Mouse (Mus musculus) neural tube, embryonic 15.5 days (tissue): ENCODE measurements around the gene Ubp1. TPM values are rescaled to one million over a fixed set of nuclear protein-coding genes. Genes with fewer than 3 reads are reported as not detected.
A peak's percentile ranks its signal among the peaks of the same experiment; 100 is the strongest.

Source experiments
- ATAC-seq: fragments of 200-750 bp; cut with Nextera tagmentation; 2 replicates; pipeline ENCODE4 v1.8.0; 2017; ENCODE audit warnings: mild to moderate bottlenecking, moderate TSS enrichment, moderate library complexity; ENCODE audit not compliant: low FRiP score
- H3K27ac ChIP-seq: fragments of 300-500 bp; sonication (generic); replicated peaks from 2 replicates; pipeline ENCODE4 v1.5.1; 2015; ENCODE audit warnings: mild to moderate bottlenecking, inconsistent platforms
- H3K27me3 ChIP-seq: fragments of 300-500 bp; sonication (generic); replicated peaks from 2 replicates; pipeline ENCODE4 v1.6.1; 2015; ENCODE audit warnings: inconsistent platforms
- H3K36me3 ChIP-seq: fragments of 300-500 bp; sonication (generic); 2 replicates; pipeline ENCODE4 v1.6.1; 2015; ENCODE audit warnings: inconsistent platforms
- H3K4me1 ChIP-seq: fragments of 300-500 bp; sonication (generic); 2 replicates; pipeline ENCODE4 v1.6.1; 2015; ENCODE audit warnings: inconsistent platforms
- H3K4me2 ChIP-seq: fragments of 300-500 bp; sonication (generic); 2 replicates; pipeline ENCODE4 v1.6.1; 2015; ENCODE audit warnings: inconsistent platforms, mild to moderate bottlenecking, moderate library complexity
- H3K4me3 ChIP-seq: fragments of 300-500 bp; sonication (generic); replicated peaks from 2 replicates; pipeline ENCODE4 v1.5.1; 2015; ENCODE audit warnings: mild to moderate bottlenecking, inconsistent platforms
- H3K9ac ChIP-seq: fragments of 300-500 bp; sonication (generic); replicated peaks from 2 replicates; pipeline ENCODE4 v1.6.1; 2015; ENCODE audit warnings: mild to moderate bottlenecking, inconsistent platforms
- H3K9me3 ChIP-seq: fragments of 300-500 bp; sonication (generic); replicated peaks from 2 replicates; pipeline ENCODE4 v1.6.1; 2016; ENCODE audit warnings: inconsistent platforms
- WGBS: fragments of 180-500 bp; shearing (Covaris S2); methylation state at CpG from one replicate; pipeline ENCODE4 v1.1.7; 2015; ENCODE audit warnings: mixed read lengths; 5-methylcytosine and 5-hydroxymethylcytosine counted together
- polyA plus RNA-seq: library from polyadenylated mRNA; unstranded; fragments of >200 nt; fragmentation: Nextera tagmentation; extraction: Ambion mirVana; gene quantifications from 2 replicates; pipeline ENCODE4 v1.2.1, GENCODE M21; 2015

The Ubp1 gene
- polyA plus RNA-seq, 1 experiment from 2014 or later: 28.3 TPM

DNA sequence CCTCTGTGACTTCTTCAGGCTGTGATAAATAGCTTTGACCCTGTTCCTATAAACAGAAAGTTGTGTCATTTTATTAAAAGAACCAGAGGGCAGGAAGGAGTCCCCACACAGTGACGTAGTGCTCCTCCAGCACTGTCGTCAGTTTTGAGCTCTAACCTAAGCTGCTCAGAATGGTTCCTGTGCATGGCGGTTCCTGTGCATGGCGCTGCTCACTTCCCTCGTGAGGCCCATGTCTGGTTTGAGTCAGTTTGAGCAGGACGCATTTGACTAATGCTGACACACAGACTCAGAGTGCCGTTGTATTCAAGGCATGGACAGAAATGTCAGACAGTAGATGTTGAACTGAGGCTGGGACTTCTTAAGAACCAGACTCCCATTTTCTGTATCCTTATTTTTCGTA is 40.9 kb downstream of the Ubp1 start:
- WGBS: 78% methylated on average over 8 of the region's 8 CpGs
- no peak for ATAC-seq
- no peaks in the 10 kb centered on the region for H3K27me3 ChIP-seq

DNA sequence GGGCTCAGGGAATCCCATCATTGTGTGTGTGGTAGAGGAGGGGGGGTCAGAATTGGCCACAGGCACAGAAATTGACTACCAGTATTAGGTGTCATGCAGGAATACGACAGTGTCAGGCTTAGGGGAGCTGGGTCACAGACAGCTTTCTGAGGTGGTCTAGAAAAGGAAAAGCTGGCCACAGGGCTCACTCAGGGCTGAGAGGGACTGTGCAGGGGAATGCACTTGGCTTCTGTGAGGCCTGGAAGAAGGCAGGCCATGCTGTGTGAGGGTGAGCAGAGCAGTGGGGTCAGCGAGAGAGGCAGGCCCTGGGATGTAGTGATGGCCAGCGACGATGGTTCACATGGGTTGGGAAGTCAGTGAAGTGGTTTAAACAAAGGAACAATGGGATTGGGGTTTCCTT is 43.1 kb downstream of the Ubp1 start:
- H3K4me1 ChIP-seq: no peaks in the 10 kb centered on the region
- H3K36me3 ChIP-seq: peaks cover 87% of the 10 kb centered on the region
- WGBS: 82% methylated on average over 4 of the region's 4 CpGs
- H3K27me3 ChIP-seq: no peaks in the 10 kb centered on the region
- no peak overlapping the region for H3K27ac ChIP-seq
- no peak overlapping the region for H3K4me3 ChIP-seq
- H3K9ac ChIP-seq: no peak overlapping the region
- no peaks in the 10 kb centered on the region for H3K9me3 ChIP-seq
- no peak overlapping the region for H3K4me2 ChIP-seq
- no peak for ATAC-seq

More for the DNA sequence above, 40.9 kb downstream of the Ubp1 start:
- Histone ChIP-seq H3K27ac (no peak overlapping the region), H3K4me3 (no peak overlapping the region), H3K9me3 (no peaks in the 10 kb centered on the region), H3K36me3 (peaks cover 88% of the 10 kb centered on the region), H3K4me1 (no peaks in the 10 kb centered on the region), H3K9ac (no peak overlapping the region), H3K4me2 (no peak overlapping the region)

DNA sequence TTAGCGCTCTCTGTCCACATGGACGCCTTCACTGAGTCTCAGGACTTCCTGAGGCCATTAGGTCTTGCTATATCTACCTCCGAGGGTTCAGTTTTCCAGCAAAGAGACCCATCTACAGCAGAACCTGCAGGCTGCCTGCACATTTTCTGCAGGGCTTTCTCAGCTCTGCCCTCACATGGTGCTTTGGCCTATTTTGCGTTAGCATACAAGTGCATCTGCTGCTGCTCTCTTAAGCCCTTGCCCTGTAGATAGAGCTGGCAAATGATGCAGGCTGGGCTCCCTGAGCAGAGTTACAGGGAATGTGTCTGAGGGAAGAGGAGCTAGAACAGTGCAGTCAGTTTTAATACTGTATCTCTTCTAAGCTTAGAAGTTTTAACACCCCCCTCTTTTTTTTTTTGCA is 44.2 kb downstream of the Ubp1 start:
- no peak overlapping the region for H3K4me2 ChIP-seq

DNA sequence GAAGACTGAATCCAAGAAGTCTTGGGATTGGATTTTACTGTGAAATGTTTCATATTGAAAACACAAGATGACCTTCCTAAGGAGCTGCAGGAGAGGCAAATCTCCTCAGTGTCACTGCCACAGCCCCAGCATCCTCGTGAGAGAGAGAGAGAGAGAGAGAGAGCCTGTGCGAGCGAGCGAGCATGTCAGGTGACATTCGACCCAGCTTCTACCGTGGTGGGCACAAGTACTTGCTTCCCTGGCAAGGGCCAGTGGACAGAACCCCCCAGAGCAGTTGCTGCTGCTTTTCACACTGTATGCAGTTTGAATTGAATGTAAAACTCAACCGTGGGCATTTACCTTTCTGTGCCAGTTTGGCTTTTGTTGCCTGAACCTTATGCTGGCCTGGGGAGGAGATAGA is 44.7 kb downstream of the Ubp1 start:
- no peak overlapping the region for H3K4me2 ChIP-seq
- H3K27me3 ChIP-seq: no peaks in the 10 kb centered on the region
- no peak overlapping the region for H3K27ac ChIP-seq
- 86% methylated on average over 7 of the region's 7 CpGs for WGBS
- peaks cover 80% of the 10 kb centered on the region for H3K36me3 ChIP-seq
- no peaks in the 10 kb centered on the region for H3K9me3 ChIP-seq
- no peak overlapping the region for H3K4me3 ChIP-seq
- peaks cover 2% of the 10 kb centered on the region; the same call in 1 of the 2 replicates for H3K4me1 ChIP-seq
- no peak overlapping the region for H3K9ac ChIP-seq
- no peak for ATAC-seq

More for the DNA sequence above, 44.2 kb downstream of the Ubp1 start:
- Histone ChIP-seq H3K27ac (no peak overlapping the region), H3K9ac (no peak overlapping the region), H3K27me3 (no peaks in the 10 kb centered on the region), H3K4me3 (no peak overlapping the region), H3K4me1 (no peaks in the 10 kb centered on the region), H3K36me3 (peaks cover 85% of the 10 kb centered on the region), H3K9me3 (no peaks in the 10 kb centered on the region)
- WGBS: 95% methylated on average over 4 of the region's 4 CpGs
- no peak for ATAC-seq

DNA sequence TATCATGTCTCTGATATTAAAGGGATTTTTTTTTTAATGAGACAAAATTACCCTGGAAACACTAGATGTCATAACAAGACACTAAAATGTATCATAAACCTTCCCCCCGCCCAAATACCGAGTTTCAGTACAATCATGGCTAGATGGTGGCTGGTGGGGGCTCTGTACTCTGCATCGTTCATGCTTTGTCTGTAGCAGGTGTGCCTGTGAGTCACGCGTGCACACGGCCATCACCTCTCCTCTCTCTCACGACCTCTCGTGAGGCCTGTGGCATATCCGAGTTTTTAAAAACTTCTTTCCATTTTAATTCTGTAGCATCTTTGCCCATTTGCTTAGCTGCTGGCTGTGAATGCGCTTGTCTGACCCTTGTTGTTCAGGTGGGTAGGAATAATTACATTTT is 45.5 kb downstream of the Ubp1 start:
- H3K4me2 ChIP-seq: no peak overlapping the region
- WGBS: 93% methylated on average over 10 of the region's 10 CpGs
- H3K4me3 ChIP-seq: no peak overlapping the region
- ATAC-seq: no peak
- H3K4me1 ChIP-seq: peaks cover 11% of the 10 kb centered on the region
- H3K27ac ChIP-seq: no peak overlapping the region
- H3K9me3 ChIP-seq: no peaks in the 10 kb centered on the region
- peaks cover 72% of the 10 kb centered on the region for H3K36me3 ChIP-seq
- no peaks in the 10 kb centered on the region for H3K27me3 ChIP-seq
- no peak overlapping the region for H3K9ac ChIP-seq

DNA sequence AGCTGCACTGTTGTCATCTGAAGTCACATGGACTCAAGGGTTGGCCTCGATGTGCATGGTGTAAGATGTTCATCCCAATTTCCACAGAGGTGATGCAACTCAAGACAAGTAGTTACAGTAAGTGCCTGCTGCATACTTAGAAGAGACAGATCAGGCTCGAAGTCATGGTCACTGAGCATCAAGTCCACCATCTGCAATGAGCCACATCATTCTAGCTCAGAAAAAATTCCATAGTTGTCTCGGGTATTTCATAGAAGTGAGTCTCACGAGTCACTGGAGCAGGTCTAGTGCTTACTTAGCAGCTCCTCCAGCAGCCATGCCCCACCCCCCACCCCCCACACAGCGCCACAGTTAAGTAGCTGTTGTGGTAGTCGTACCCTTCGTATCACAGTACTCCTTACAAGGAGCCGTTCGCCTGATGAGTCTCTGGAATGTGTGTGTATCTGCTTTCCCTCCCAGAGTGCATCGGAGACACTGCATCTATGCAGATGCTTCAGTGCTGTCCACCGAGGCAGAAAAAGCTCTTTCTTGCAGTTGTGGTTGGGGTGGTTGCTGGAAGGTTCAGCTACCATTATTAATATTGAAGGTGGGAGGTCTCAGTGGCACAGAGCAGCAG is 46.6 kb downstream of the Ubp1 start:
- peaks cover 65% of the 10 kb centered on the region for H3K36me3 ChIP-seq
- H3K4me1 ChIP-seq: peaks cover 17% of the 10 kb centered on the region

DNA sequence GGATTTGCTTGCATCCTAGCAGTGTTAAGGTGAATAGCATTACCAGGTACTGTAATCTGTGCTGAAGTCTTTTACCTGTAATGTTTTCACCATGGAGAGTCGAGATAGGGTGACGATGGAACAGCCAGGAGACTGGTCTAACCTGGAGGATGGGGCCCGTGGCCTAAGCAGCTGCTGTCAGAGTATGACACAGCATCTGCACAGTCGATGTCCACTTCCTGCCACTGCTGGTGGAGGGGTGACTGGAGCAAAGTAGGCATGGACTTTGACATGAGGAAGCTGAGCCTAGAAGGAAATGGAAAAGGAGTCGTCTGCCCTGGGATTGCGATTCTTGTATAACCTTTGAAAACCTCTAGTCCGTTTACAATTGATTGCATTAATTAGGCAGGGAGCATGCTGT is 47.9 kb downstream of the Ubp1 start:
- Histone ChIP-seq H3K4me1 (peaks cover 17% of the 10 kb centered on the region), H3K4me2 (no peak overlapping the region), H3K36me3 (peaks cover 55% of the 10 kb centered on the region), H3K9me3 (no peaks in the 10 kb centered on the region), H3K4me3 (no peak overlapping the region), H3K27ac (no peak overlapping the region), H3K9ac (no peak overlapping the region), H3K27me3 (no peaks in the 10 kb centered on the region)
- WGBS: 84% methylated on average over 7 of the region's 7 CpGs
- ATAC-seq: no peak

More for the DNA sequence above, 46.6 kb downstream of the Ubp1 start:
- no peak overlapping the region for H3K4me3 ChIP-seq
- ATAC-seq: no peak
- no peaks in the 10 kb centered on the region for H3K9me3 ChIP-seq
- no peak overlapping the region for H3K9ac ChIP-seq
- no peaks in the 10 kb centered on the region for H3K27me3 ChIP-seq
- WGBS: 83% methylated on average over 11 of the region's 11 CpGs
- no peak overlapping the region for H3K4me2 ChIP-seq
- no peak overlapping the region for H3K27ac ChIP-seq

DNA sequence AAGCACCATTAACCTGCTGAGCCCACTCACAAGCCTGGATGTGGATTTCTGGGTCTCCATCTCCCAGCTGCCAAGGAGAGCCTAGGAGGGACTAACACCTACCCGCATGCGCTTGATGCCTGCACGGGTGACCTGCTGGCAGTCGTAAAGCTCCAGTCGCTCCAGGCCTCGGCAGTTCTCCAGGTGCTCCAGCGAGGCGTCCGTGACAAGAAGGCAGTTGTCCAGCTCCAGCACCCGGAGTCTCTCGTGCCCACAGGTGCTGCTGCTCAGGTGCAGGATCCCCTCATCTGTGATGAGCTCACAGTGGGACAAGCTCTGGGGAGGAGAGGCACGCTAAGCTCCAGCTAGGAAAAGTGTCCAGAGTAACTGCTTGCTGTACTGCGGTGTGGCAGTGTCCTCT is 48.6 kb downstream of the Ubp1 start:
- Histone ChIP-seq H3K4me3 (no peak overlapping the region), H3K4me2 (no peak overlapping the region), H3K27ac (no peak overlapping the region), H3K27me3 (no peaks in the 10 kb centered on the region), H3K9me3 (no peaks in the 10 kb centered on the region), H3K9ac (no peak overlapping the region), H3K4me1 (peaks cover 17% of the 10 kb centered on the region), H3K36me3 (peaks cover 52% of the 10 kb centered on the region)
- ATAC-seq: no peak
- WGBS: 80% methylated on average over 13 of the region's 13 CpGs

DNA sequence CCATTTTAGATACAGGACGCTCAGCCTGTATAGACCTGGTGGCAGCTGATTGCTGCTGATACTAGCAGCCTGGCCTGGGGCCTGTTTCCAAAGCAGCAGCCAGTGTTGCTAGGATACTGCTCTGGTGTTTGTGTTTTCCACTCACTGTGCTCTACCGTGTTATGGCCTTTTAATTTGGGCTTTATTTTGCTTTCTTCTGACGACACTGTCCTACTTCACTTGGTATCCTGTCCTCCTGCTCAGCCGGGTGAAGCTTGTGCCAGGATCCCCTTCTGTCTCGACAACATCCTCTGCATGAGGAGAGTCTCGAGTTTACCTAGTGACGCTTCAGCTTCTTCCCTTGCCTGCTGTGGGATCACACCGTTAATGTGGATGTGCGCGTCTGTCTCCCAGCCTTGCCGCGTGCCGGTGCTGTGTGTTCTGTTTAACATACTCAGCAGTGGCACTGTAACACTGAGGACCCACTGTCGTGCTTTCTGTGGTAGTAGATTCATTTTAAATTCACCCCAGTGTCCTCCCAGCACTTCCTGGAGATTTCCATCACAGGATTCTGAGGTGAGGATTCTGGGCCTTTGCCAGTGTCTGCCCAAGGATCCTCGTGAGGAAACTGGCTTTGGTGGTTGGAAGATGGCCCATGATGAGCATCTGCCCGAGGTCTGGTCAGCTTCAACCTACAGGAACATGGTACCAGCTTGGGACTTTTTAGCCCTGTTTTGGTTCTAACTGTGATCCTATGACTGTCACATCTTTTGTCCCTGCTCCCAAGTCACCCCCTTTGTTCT is 50.6 kb downstream of the Ubp1 start:
- ATAC-seq: peak; percentile 75
- 36% methylated on average over 16 of the region's 16 CpGs for WGBS
- Histone ChIP-seq H3K4me1 (peaks cover 17% of the 10 kb centered on the region), H3K27ac (peak overlapping the region; percentile 66), H3K4me2 (no peak overlapping the region), H3K27me3 (no peaks in the 10 kb centered on the region), H3K4me3 (no peak overlapping the region), H3K9ac (no peak overlapping the region), H3K9me3 (no peaks in the 10 kb centered on the region), H3K36me3 (peaks cover 50% of the 10 kb centered on the region)

DNA sequence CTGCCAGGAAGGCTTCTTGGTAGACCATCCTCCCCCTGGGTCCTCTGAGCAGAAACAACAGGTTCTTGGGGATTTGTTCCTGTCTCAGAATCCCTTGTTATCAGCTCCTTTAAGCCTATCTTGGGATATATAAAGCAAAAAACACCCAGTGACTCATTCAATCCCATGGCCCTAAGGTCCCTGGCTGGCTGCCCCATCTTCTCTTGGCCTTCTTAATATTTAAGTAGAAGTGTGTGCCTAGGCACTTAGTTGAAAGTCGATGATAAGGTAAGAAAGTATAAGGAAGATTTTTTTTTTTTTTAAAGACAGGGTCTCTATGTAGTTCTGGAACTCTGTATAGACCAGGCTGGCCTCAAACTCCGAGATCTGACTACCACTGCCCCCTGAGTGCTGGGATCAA is 51.7 kb downstream of the Ubp1 start:
- Histone ChIP-seq H3K4me2 (no peak overlapping the region), H3K27ac (no peak overlapping the region), H3K9me3 (no peaks in the 10 kb centered on the region), H3K4me1 (peaks cover 17% of the 10 kb centered on the region), H3K9ac (no peak overlapping the region), H3K36me3 (peaks cover 42% of the 10 kb centered on the region), H3K27me3 (no peaks in the 10 kb centered on the region), H3K4me3 (no peak overlapping the region)
- no peak for ATAC-seq
- 96% methylated on average over 2 of the region's 2 CpGs for WGBS

DNA sequence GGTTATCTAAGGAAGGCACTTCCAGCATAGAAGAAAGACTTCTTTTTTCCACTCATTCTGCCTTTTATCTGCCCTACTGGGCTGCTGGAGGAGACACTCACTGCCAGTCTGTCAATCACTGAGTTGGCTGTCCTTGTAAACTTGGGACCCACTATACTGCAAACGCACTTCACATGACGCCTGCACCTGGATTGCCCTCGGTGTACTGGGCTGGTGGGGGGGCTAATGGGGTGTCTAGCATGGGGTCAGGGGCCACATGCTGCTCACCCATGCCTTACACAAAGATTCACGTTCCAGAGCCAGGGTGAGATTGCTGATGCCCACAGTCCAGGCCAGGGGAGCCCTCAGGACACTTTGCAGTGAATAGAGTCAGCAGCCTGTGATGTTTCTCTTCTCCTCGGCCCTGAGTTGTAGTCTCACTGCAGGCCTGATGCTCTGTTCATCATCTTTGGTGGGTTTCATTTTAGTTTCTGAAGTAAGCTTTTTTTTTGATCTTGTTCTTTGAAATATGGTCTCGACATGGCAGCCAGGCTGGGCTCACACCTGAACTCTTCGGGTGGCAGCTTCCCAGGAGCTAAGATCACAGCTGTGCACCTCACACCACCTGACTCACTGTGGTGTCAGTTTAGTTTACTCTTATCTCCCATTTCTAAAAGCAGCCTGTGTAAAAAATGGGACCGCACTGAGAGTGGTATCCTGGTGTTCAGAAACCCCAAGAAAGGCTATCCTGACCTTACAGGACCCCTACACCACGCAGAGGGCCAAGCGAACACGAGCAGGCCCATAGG is 52.3 kb downstream of the Ubp1 start:
- no peaks in the 10 kb centered on the region for H3K27me3 ChIP-seq
- no peaks in the 10 kb centered on the region for H3K9me3 ChIP-seq
- peaks cover 37% of the 10 kb centered on the region for H3K36me3 ChIP-seq
- H3K4me2 ChIP-seq: no peak overlapping the region
- ATAC-seq: no peak
- peaks cover 17% of the 10 kb centered on the region for H3K4me1 ChIP-seq
- H3K27ac ChIP-seq: no peak overlapping the region
- H3K4me3 ChIP-seq: no peak overlapping the region
- no peak overlapping the region for H3K9ac ChIP-seq
- 86% methylated on average over 11 of the region's 11 CpGs for WGBS
